Mouse (Mus musculus): ENCODE measurements at regions not wholly inside any gene's neighbourhood (a gene's known extent, or its start where the extent isn't known, plus 50 kb on each side); places are given as distances from the start of the nearest gene placed in this dataset.
A peak's percentile ranks its signal among the peaks of the same experiment; 100 is the strongest.

- Histone ChIP-seq H3K4me1 (ENCODE audit: control insufficient read depth, insufficient read depth, low read length) (no peaks in the 10 kb centered on the region), H3K9me3 (replicated peaks; ENCODE audit: control insufficient read depth, low read length) (no peaks in the 10 kb centered on the region), H3K4me3 (ENCODE audit: low read depth, low read length) (no peak overlapping the region), H3K27me3 (ENCODE audit: control insufficient read depth, insufficient read depth, low read length) (no peaks in the 10 kb centered on the region), H3K9ac (replicated peaks; ENCODE audit: low read length) (no peak overlapping the region), H3K36me3 (replicated peaks; ENCODE audit: control insufficient read depth, insufficient read depth, low read depth, low read length) (no peaks in the 10 kb centered on the region), H3K27ac (replicated peaks; ENCODE audit: low read depth, low read length) (no peak overlapping the region), H3K4me2 (ENCODE audit: low read depth, low read length) (no peak overlapping the region)
- no peak for DNase-seq (ENCODE audit: low spot score)
- 85% methylated on average over 7 of the region's 7 CpGs for WGBS
- ATAC-seq (replicated peaks; ENCODE audit: insufficient number of reproducible peaks, low FRiP score, low TSS enrichment, low read depth), result no peak
These were observed 70.5 kb downstream of the Tmx1 start for GRCm38 (mm10) chr12:70523379-70523778.

- H3K9me3 ChIP-seq (replicated peaks; ENCODE audit: control insufficient read depth, low read length), result no peaks in the 10 kb centered on the region
- no peak overlapping the region for H3K4me3 ChIP-seq (ENCODE audit: low read depth, low read length)
- WGBS, result 66% methylated on average over 4 of the region's 4 CpGs
- no peaks in the 10 kb centered on the region for H3K36me3 ChIP-seq (replicated peaks; ENCODE audit: control insufficient read depth, insufficient read depth, low read depth, low read length)
- H3K4me1 ChIP-seq (ENCODE audit: control insufficient read depth, insufficient read depth, low read length), result no peaks in the 10 kb centered on the region
- H3K9ac ChIP-seq (replicated peaks; ENCODE audit: low read length), result no peak overlapping the region
- H3K27ac ChIP-seq (replicated peaks; ENCODE audit: low read depth, low read length), result no peak overlapping the region
- H3K27me3 ChIP-seq (ENCODE audit: control insufficient read depth, insufficient read depth, low read length), result no peaks in the 10 kb centered on the region
- DNase-seq (ENCODE audit: low spot score) (no peak), ATAC-seq (replicated peaks; ENCODE audit: insufficient number of reproducible peaks, low FRiP score, low TSS enrichment, low read depth) (no peak)
- H3K4me2 ChIP-seq (ENCODE audit: low read depth, low read length), result no peak overlapping the region
These were observed 71.8 kb downstream of the Tmx1 start for GRCm38 (mm10) chr12:70524703-70525102.

- Histone ChIP-seq H3K27ac (replicated peaks; ENCODE audit: low read depth, low read length) (no peak overlapping the region), H3K4me1 (ENCODE audit: control insufficient read depth, insufficient read depth, low read length) (no peaks in the 10 kb centered on the region), H3K4me3 (ENCODE audit: low read depth, low read length) (no peak overlapping the region), H3K27me3 (ENCODE audit: control insufficient read depth, insufficient read depth, low read length) (no peaks in the 10 kb centered on the region), H3K36me3 (replicated peaks; ENCODE audit: control insufficient read depth, insufficient read depth, low read depth, low read length) (no peaks in the 10 kb centered on the region), H3K9me3 (replicated peaks; ENCODE audit: control insufficient read depth, low read length) (no peaks in the 10 kb centered on the region), H3K9ac (replicated peaks; ENCODE audit: low read length) (no peak overlapping the region), H3K4me2 (ENCODE audit: low read depth, low read length) (no peak overlapping the region)
- DNase-seq (ENCODE audit: low spot score) (no peak), ATAC-seq (replicated peaks; ENCODE audit: insufficient number of reproducible peaks, low FRiP score, low TSS enrichment, low read depth) (no peak)
These were observed 78.8 kb downstream of the Tmx1 start for GRCm38 (mm10) chr12:70531661-70532060.

- no peak overlapping the region for H3K27ac ChIP-seq (replicated peaks; ENCODE audit: low read depth, low read length)
- H3K27me3 ChIP-seq (ENCODE audit: control insufficient read depth, insufficient read depth, low read length), result no peaks in the 10 kb centered on the region
- H3K4me1 ChIP-seq (ENCODE audit: control insufficient read depth, insufficient read depth, low read length), result no peaks in the 10 kb centered on the region
- H3K36me3 ChIP-seq (replicated peaks; ENCODE audit: control insufficient read depth, insufficient read depth, low read depth, low read length), result no peaks in the 10 kb centered on the region
- DNase-seq (ENCODE audit: low spot score) (no peak), ATAC-seq (replicated peaks; ENCODE audit: insufficient number of reproducible peaks, low FRiP score, low TSS enrichment, low read depth) (no peak)
- no peaks in the 10 kb centered on the region for H3K9me3 ChIP-seq (replicated peaks; ENCODE audit: control insufficient read depth, low read length)
- no peak overlapping the region for H3K9ac ChIP-seq (replicated peaks; ENCODE audit: low read length)
- no peak overlapping the region for H3K4me3 ChIP-seq (ENCODE audit: low read depth, low read length)
- H3K4me2 ChIP-seq (ENCODE audit: low read depth, low read length), result no peak overlapping the region
- 77% methylated on average over 10 of the region's 10 CpGs for WGBS
These were observed 79.3 kb downstream of the Tmx1 start for GRCm38 (mm10) chr12:70532225-70532624.

GRCm38 (mm10) chr12:70532843-70533242 lies 79.9 kb downstream of the Tmx1 start:
- Histone ChIP-seq H3K4me2 (ENCODE audit: low read depth, low read length) (no peak overlapping the region), H3K36me3 (replicated peaks; ENCODE audit: control insufficient read depth, insufficient read depth, low read depth, low read length) (no peaks in the 10 kb centered on the region), H3K4me3 (ENCODE audit: low read depth, low read length) (no peak overlapping the region), H3K4me1 (ENCODE audit: control insufficient read depth, insufficient read depth, low read length) (no peaks in the 10 kb centered on the region), H3K9me3 (replicated peaks; ENCODE audit: control insufficient read depth, low read length) (no peaks in the 10 kb centered on the region), H3K27me3 (ENCODE audit: control insufficient read depth, insufficient read depth, low read length) (no peaks in the 10 kb centered on the region), H3K9ac (replicated peaks; ENCODE audit: low read length) (no peak overlapping the region), H3K27ac (replicated peaks; ENCODE audit: low read depth, low read length) (0 out of 2 replicates have a peak overlapping the region, but pooled peaks have one; percentile 17)
- WGBS, result 52% methylated on average over 10 of the region's 10 CpGs
- peak; percentile 38 for DNase-seq (ENCODE audit: low spot score)
- no peak for ATAC-seq (replicated peaks; ENCODE audit: insufficient number of reproducible peaks, low FRiP score, low TSS enrichment, low read depth)

- H3K9me3 ChIP-seq (replicated peaks; ENCODE audit: control insufficient read depth, low read length), result no peaks in the 10 kb centered on the region
- DNase-seq (ENCODE audit: low spot score), result no peak
- no peaks in the 10 kb centered on the region for H3K27me3 ChIP-seq (ENCODE audit: control insufficient read depth, insufficient read depth, low read length)
- H3K4me1 ChIP-seq (ENCODE audit: control insufficient read depth, insufficient read depth, low read length), result no peaks in the 10 kb centered on the region
- no peak overlapping the region for H3K4me3 ChIP-seq (ENCODE audit: low read depth, low read length)
- H3K36me3 ChIP-seq (replicated peaks; ENCODE audit: control insufficient read depth, insufficient read depth, low read depth, low read length), result no peaks in the 10 kb centered on the region
- no peak for ATAC-seq (replicated peaks; ENCODE audit: insufficient number of reproducible peaks, low FRiP score, low TSS enrichment, low read depth)
- no peak overlapping the region; the same call in 1 of the 2 replicates for H3K9ac ChIP-seq (replicated peaks; ENCODE audit: low read length)
- no peak overlapping the region for H3K4me2 ChIP-seq (ENCODE audit: low read depth, low read length)
- H3K27ac ChIP-seq (replicated peaks; ENCODE audit: low read depth, low read length), result 0 out of 2 replicates have a peak overlapping the region, but pooled peaks have one; percentile 17
- 60% methylated on average over 12 of the region's 12 CpGs for WGBS
These were observed 80.6 kb downstream of the Tmx1 start for GRCm38 (mm10) chr12:70533375-70533935.

- no peak overlapping the region for H3K4me3 ChIP-seq (ENCODE audit: low read depth, low read length)
- H3K27ac ChIP-seq (replicated peaks; ENCODE audit: low read depth, low read length), result no peak overlapping the region
- H3K4me2 ChIP-seq (ENCODE audit: low read depth, low read length), result no peak overlapping the region
- WGBS, result 75% methylated on average over 4 of the region's 4 CpGs
- DNase-seq (ENCODE audit: low spot score) (no peak), ATAC-seq (replicated peaks; ENCODE audit: insufficient number of reproducible peaks, low FRiP score, low TSS enrichment, low read depth) (no peak)
- no peaks in the 10 kb centered on the region for H3K27me3 ChIP-seq (ENCODE audit: control insufficient read depth, insufficient read depth, low read length)
- no peaks in the 10 kb centered on the region for H3K36me3 ChIP-seq (replicated peaks; ENCODE audit: control insufficient read depth, insufficient read depth, low read depth, low read length)
- H3K9ac ChIP-seq (replicated peaks; ENCODE audit: low read length), result no peak overlapping the region
- H3K4me1 ChIP-seq (ENCODE audit: control insufficient read depth, insufficient read depth, low read length), result no peaks in the 10 kb centered on the region
- no peaks in the 10 kb centered on the region for H3K9me3 ChIP-seq (replicated peaks; ENCODE audit: control insufficient read depth, low read length)
These were observed 86.2 kb downstream of the Tmx1 start for GRCm38 (mm10) chr12:70539124-70539523.

GRCm38 (mm10) chr12:70539856-70540255 lies 87.0 kb downstream of the Tmx1 start:
- Histone ChIP-seq H3K4me1 (ENCODE audit: control insufficient read depth, insufficient read depth, low read length) (no peaks in the 10 kb centered on the region), H3K4me2 (ENCODE audit: low read depth, low read length) (no peak overlapping the region), H3K9ac (replicated peaks; ENCODE audit: low read length) (no peak overlapping the region), H3K27ac (replicated peaks; ENCODE audit: low read depth, low read length) (no peak overlapping the region), H3K36me3 (replicated peaks; ENCODE audit: control insufficient read depth, insufficient read depth, low read depth, low read length) (no peaks in the 10 kb centered on the region), H3K4me3 (ENCODE audit: low read depth, low read length) (no peak overlapping the region), H3K9me3 (replicated peaks; ENCODE audit: control insufficient read depth, low read length) (no peaks in the 10 kb centered on the region), H3K27me3 (ENCODE audit: control insufficient read depth, insufficient read depth, low read length) (no peaks in the 10 kb centered on the region)
- ATAC-seq (replicated peaks; ENCODE audit: insufficient number of reproducible peaks, low FRiP score, low TSS enrichment, low read depth) (no peak), DNase-seq (ENCODE audit: low spot score) (no peak)
- 94% methylated on average over 14 of the region's 14 CpGs for WGBS
